Mouse (Mus musculus) kidney, postnatal 25 days (tissue): Measurements from ENCODE around the gene Taf8.

ENCODE experiments used
- DNase-seq, 2 experiments: peaks; one replicate each; pipeline ENCODE4 v3.0.0; 2021; ENCODE audit warnings: mixed read lengths in 2 of 2

The Taf8 gene

GRCm38 (mm10) chr17:47452886-47453285 lies 49.2 kb downstream of the Taf8 start:
- DNase-seq, result peak; percentile 50 to 80

GRCm38 (mm10) chr17:47450880-47451565 lies 51.1 kb downstream of the Taf8 start:
- peak; percentile 59 to 80 for DNase-seq

- no peak for DNase-seq
These were observed 51.9 kb downstream of the Taf8 start for GRCm38 (mm10) chr17:47450239-47450638.

- DNase-seq, result no peak
These were observed 52.7 kb downstream of the Taf8 start for GRCm38 (mm10) chr17:47449432-47449831.

GRCm38 (mm10) chr17:47448523-47449372 lies 53.3 kb downstream of the Taf8 start:
- no peak for DNase-seq

- no peak for DNase-seq
These were observed 55.5 kb downstream of the Taf8 start for GRCm38 (mm10) chr17:47446561-47446960.

- no peak for DNase-seq
These were observed 56.1 kb downstream of the Taf8 start for GRCm38 (mm10) chr17:47446025-47446424.

- DNase-seq, result no peak
These were observed 56.6 kb downstream of the Taf8 start for GRCm38 (mm10) chr17:47445518-47445917.

- DNase-seq, result no peak
These were observed 58.0 kb downstream of the Taf8 start for GRCm38 (mm10) chr17:47444113-47444512.

- DNase-seq, result peak in 1 of 2 experiments; percentile 43
These were observed 59.8 kb downstream of the Taf8 start for GRCm38 (mm10) chr17:47442271-47442670.

- DNase-seq, result peak; percentile 28 to 71
These were observed 60.6 kb downstream of the Taf8 start for GRCm38 (mm10) chr17:47441296-47442051.

GRCm38 (mm10) chr17:47440359-47440890 lies 61.7 kb downstream of the Taf8 start:
- DNase-seq, result peak; percentile 38 to 68

- peak; percentile 24 to 54 for DNase-seq
These were observed 62.6 kb downstream of the Taf8 start for GRCm38 (mm10) chr17:47439396-47440028.

GRCm38 (mm10) chr17:47438611-47439010 lies 63.5 kb downstream of the Taf8 start:
- no peak for DNase-seq

GRCm38 (mm10) chr17:47436907-47437547 lies 65.1 kb downstream of the Taf8 start, which contains the start of gene 1700001C19Rik:
Gene 1700001C19Rik (minus strand): TSS chr17:47437376.
- DNase-seq, result peak in 1 of 2 experiments; percentile 49

GRCm38 (mm10) chr17:47436156-47436906 lies 65.8 kb downstream of the Taf8 start, which contains the start of gene AI661453:
Gene AI661453 (plus strand): TSS chr17:47436615.
- peak; percentile 75 to 92 for DNase-seq
